Mouse (Mus musculus): Measurements from ENCODE around the gene Paqr7. TPM values are rescaled to one million over a fixed set of nuclear protein-coding genes. Genes with fewer than 3 reads are reported as not detected.
A peak's percentile ranks its signal among the peaks of the same experiment; 100 is the strongest.
"Not testable (repeated sequence)": the region's sequence is repeated elsewhere in the genome, so short reads cannot be mapped to it uniquely, and the experiment has no call there.

Paqr7 gene
- polyA plus RNA-seq, 1 experiment from 2014 or later, result 4.2 TPM

DNA sequence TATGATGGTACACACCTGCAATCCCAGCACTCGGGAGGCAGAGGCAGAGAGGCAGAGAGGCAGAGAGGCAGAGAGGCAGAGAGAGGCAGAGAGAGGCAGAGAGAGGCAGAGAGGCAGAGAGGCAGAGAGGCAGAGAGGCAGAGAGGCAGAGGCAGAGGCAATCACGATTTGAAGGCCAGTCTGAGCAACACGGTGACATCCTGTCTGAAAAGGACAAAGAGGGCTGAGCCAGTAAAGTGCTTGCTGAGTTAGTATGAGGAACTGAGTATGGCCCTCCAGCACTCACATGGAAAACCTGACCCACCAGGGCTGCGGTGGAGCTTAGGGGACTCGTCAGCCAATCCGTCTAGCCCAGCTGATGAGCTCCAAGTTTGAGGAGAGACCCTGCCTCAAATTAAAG is 2.5 kb downstream of the Paqr7 start:
- H3K36me3 ChIP-seq (ENCODE audit: control insufficient read depth, insufficient read depth, low read length); ATAC-seq (replicated peaks; ENCODE audit: insufficient number of reproducible peaks, low FRiP score, low TSS enrichment); H3K27me3 ChIP-seq (ENCODE audit: control insufficient read depth, insufficient read depth, low read length); H3K9me3 ChIP-seq (replicated peaks; ENCODE audit: control insufficient read depth, low read length); H3K9ac ChIP-seq (ENCODE audit: low read depth, low read length); H3K4me2 ChIP-seq; H3K27ac ChIP-seq (ENCODE audit: low read depth, low read length); H3K4me3 ChIP-seq (ENCODE audit: low read depth, low read length): not testable (repeated sequence)
- 77% methylated on average over 6 of the region's 6 CpGs for WGBS (ENCODE audit: insufficient replicate concordance)
- peaks cover 41% of the 10 kb centered on the region for H3K4me1 ChIP-seq (ENCODE audit: control insufficient read depth, insufficient read depth, low read length)

DNA sequence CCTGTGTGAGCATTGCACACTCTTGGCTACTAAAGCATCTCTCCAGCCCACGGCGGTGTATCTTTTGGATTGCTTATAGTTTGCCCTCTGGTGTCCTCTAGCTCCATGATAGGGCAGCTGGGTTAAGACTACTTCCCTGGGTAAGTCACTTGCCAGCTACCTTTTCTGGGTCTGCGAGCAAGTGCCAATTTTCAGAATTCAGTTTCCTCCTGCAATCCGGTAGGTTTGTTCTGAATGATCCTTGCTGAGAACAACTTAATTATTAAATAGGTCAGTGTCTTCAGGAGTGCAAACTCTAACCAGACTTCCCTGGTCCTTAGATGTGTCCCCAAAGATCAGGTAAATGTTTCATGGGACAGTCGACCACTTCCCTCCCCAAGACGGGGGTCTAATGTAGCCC is 4.6 kb downstream of the Paqr7 start:
- ATAC-seq (replicated peaks; ENCODE audit: insufficient number of reproducible peaks, low FRiP score, low TSS enrichment), result no peak
- H3K9me3 ChIP-seq (replicated peaks; ENCODE audit: control insufficient read depth, low read length), result no peaks in the 10 kb centered on the region
- H3K27ac ChIP-seq (ENCODE audit: low read depth, low read length), result no peak overlapping the region
- H3K27me3 ChIP-seq (ENCODE audit: control insufficient read depth, insufficient read depth, low read length), result no peaks in the 10 kb centered on the region
- no peak overlapping the region for H3K9ac ChIP-seq (ENCODE audit: low read depth, low read length)
- H3K36me3 ChIP-seq (ENCODE audit: control insufficient read depth, insufficient read depth, low read length), result no peaks in the 10 kb centered on the region
- WGBS (ENCODE audit: insufficient replicate concordance), result 89% methylated on average over 6 of the region's 6 CpGs
- H3K4me2 ChIP-seq, result no peak overlapping the region
- peaks cover 23% of the 10 kb centered on the region for H3K4me1 ChIP-seq (ENCODE audit: control insufficient read depth, insufficient read depth, low read length)
- H3K4me3 ChIP-seq (ENCODE audit: low read depth, low read length), result no peak overlapping the region

DNA sequence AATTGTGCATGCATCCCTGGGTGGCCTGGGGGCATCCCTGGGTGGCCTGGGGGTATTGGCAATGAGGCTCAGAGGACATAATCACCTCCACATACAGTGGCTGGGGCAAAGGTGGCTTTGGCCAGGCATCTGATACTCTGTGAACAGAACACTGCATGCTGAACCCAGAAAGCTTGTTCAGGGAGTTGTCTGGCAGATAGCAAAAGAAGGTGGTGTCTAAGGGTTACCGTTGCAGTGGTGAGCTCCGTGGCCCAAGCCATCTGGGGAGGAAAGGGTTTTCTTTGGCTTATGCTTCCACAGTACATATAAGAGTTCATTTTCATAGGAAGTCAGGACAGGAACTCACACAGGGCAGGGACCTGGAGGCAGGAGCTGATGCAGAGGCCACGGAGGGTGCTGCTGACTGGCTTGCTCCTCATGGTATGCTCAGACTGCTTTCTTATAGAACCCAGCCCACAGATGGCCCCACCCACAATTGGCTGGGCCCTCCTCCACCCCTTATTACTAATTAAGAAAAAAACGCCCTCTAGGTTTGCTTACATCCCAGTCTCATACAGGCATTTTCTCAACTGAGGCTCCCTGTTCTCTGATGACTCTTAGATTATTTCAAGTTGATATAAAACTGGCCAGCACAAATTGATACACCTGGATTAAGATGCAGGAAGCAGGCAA is 7.3 kb downstream of the Paqr7 start:
- Histone ChIP-seq H3K27me3 (ENCODE audit: control insufficient read depth, insufficient read depth, low read length) (no peaks in the 10 kb centered on the region), H3K9ac (ENCODE audit: low read depth, low read length) (no peak overlapping the region), H3K9me3 (replicated peaks; ENCODE audit: control insufficient read depth, low read length) (no peaks in the 10 kb centered on the region), H3K4me2 (no peak overlapping the region), H3K4me1 (ENCODE audit: control insufficient read depth, insufficient read depth, low read length) (no peaks in the 10 kb centered on the region), H3K4me3 (ENCODE audit: low read depth, low read length) (no peak overlapping the region), H3K36me3 (ENCODE audit: control insufficient read depth, insufficient read depth, low read length) (0 out of 2 replicates have a peak, but pooled peaks cover 2% of the 10 kb centered on the region), H3K27ac (ENCODE audit: low read depth, low read length) (no peak overlapping the region)
- no peak for ATAC-seq (replicated peaks; ENCODE audit: insufficient number of reproducible peaks, low FRiP score, low TSS enrichment)
- WGBS (ENCODE audit: insufficient replicate concordance), result 68% methylated on average over 4 of the region's 4 CpGs

DNA sequence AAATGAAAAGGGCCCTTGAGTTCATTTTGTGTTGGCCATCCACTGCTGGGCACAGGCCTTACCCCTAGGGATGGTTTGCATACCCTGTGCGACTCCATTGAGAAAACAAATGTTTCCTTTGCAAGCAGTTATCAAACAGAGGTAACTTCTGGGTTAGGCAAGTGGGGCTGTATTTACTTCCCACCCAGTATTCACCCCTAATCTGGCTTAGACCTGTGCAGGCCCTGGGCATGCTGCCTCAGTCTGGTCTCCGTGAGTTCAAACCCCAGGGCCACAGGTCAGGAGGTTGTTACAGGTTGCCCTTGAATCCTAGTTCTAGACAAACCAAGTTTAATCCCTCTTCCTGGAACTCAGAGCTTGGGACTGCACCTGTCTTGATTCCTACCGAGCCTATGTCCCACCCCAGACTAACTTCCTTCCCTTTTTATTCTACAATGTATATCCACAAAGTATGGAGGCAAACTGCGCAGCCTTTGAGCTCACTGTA is 8.8 kb downstream of the Paqr7 start:
- Histone ChIP-seq H3K9ac (ENCODE audit: low read depth, low read length) (no peak overlapping the region), H3K9me3 (replicated peaks; ENCODE audit: control insufficient read depth, low read length) (no peaks in the 10 kb centered on the region), H3K27me3 (ENCODE audit: control insufficient read depth, insufficient read depth, low read length) (no peaks in the 10 kb centered on the region), H3K36me3 (ENCODE audit: control insufficient read depth, insufficient read depth, low read length) (0 out of 2 replicates have a peak, but pooled peaks cover 2% of the 10 kb centered on the region), H3K4me3 (ENCODE audit: low read depth, low read length) (no peak overlapping the region), H3K4me1 (ENCODE audit: control insufficient read depth, insufficient read depth, low read length) (no peaks in the 10 kb centered on the region), H3K27ac (ENCODE audit: low read depth, low read length) (no peak overlapping the region), H3K4me2 (no peak overlapping the region)
- ATAC-seq (replicated peaks; ENCODE audit: insufficient number of reproducible peaks, low FRiP score, low TSS enrichment), result no peak
- 82% methylated on average over 4 of the region's 4 CpGs for WGBS (ENCODE audit: insufficient replicate concordance)

DNA sequence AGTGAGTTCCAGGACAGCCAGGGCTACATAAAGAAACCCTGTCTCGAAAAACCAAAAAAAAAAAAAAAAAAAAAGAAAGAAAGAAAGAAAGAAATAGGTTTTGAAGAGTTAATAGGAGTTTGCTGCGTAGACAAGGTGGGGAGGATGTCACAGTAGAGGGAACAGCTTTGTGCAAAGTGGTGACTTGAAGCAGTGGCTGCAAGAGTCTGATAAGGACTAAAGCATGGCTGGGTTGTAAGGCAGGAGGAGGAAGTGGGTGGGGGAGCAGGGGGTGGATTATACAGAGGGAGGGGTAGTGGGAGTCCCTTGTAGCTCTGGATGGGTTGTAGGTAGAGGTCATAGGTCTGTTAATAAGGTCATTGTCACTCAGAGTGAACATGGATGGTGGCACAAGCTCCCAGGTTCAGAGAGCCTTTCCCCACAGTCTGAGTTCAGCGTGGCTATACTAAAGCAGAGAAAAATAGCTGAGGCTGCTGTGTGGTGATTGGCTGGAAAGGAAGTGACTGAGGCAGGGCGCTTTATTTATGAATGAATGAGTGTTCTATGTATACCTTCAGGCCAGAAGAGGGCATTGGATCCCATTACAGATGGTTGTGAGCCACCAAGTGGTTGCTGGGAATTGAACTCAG is 9.6 kb downstream of the Paqr7 start:
- Histone ChIP-seq H3K4me3 (ENCODE audit: low read depth, low read length) (no peak overlapping the region), H3K27ac (ENCODE audit: low read depth, low read length) (no peak overlapping the region), H3K4me2 (no peak overlapping the region), H3K27me3 (ENCODE audit: control insufficient read depth, insufficient read depth, low read length) (no peaks in the 10 kb centered on the region), H3K4me1 (ENCODE audit: control insufficient read depth, insufficient read depth, low read length) (no peaks in the 10 kb centered on the region), H3K9ac (ENCODE audit: low read depth, low read length) (no peak overlapping the region), H3K9me3 (replicated peaks; ENCODE audit: control insufficient read depth, low read length) (no peaks in the 10 kb centered on the region), H3K36me3 (ENCODE audit: control insufficient read depth, insufficient read depth, low read length) (0 out of 2 replicates have a peak, but pooled peaks cover 2% of the 10 kb centered on the region)
- peak; percentile 43 for ATAC-seq (replicated peaks; ENCODE audit: insufficient number of reproducible peaks, low FRiP score, low TSS enrichment)
- WGBS (ENCODE audit: insufficient replicate concordance), result 59% methylated on average over 3 of the region's 4 CpGs

DNA sequence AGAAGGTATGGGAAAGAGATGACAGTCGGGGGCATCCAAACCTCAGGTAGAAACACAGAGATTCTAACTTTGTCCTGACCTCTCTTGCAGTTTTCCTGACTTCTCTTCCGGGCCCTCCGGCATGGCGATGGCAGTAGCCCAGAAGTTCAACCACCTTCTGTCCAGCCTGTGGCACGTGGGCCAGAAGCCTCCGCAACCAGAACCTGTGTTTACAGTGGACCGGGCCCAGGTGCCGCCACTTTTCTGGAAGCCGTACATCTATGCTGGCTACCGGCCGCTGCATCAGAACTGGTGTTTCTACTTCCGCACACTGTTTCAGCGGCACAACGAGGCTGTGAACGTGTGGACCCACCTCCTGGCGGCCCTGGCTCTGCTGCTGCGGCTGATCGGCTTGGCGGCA is 10.2 kb downstream of the Paqr7 start:
- WGBS (ENCODE audit: insufficient replicate concordance), result 83% methylated on average over 19 of the region's 19 CpGs
- H3K27ac ChIP-seq (ENCODE audit: low read depth, low read length), result no peak overlapping the region
- no peaks in the 10 kb centered on the region for H3K27me3 ChIP-seq (ENCODE audit: control insufficient read depth, insufficient read depth, low read length)
- no peak overlapping the region for H3K4me3 ChIP-seq (ENCODE audit: low read depth, low read length)
- ATAC-seq (replicated peaks; ENCODE audit: insufficient number of reproducible peaks, low FRiP score, low TSS enrichment), result no peak
- H3K4me1 ChIP-seq (ENCODE audit: control insufficient read depth, insufficient read depth, low read length), result peaks cover 1% of the 10 kb centered on the region; the same call in 1 of the 2 replicates
- no peak overlapping the region for H3K9ac ChIP-seq (ENCODE audit: low read depth, low read length)
- H3K9me3 ChIP-seq (replicated peaks; ENCODE audit: control insufficient read depth, low read length), result no peaks in the 10 kb centered on the region
- H3K4me2 ChIP-seq, result no peak overlapping the region
- 0 out of 2 replicates have a peak, but pooled peaks cover 2% of the 10 kb centered on the region for H3K36me3 ChIP-seq (ENCODE audit: control insufficient read depth, insufficient read depth, low read length)

DNA sequence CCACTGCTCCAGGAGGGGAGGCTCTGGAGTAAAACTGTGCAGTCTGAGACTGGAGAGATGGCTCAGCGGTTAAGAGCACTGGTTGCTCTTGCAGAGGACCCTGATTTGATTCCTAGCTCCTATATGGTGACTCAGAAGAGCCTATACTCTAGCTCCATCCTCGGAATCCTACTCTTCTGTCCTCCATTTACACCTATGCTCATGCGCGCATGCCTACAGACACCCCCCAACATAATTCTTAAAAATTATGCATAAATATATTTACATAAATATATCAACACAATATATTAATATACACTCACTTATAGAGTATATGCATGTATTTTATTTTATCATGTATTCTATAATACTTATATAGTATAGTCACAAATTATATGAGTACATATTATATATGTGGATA is 13.9 kb downstream of the Paqr7 start:
- H3K9ac ChIP-seq (ENCODE audit: low read depth, low read length), result no peak overlapping the region
- 74% methylated on average over 4 of the region's 4 CpGs for WGBS (ENCODE audit: insufficient replicate concordance)
- 0 out of 2 replicates have a peak, but pooled peaks cover 2% of the 10 kb centered on the region for H3K36me3 ChIP-seq (ENCODE audit: control insufficient read depth, insufficient read depth, low read length)
- H3K4me2 ChIP-seq, result peak overlapping the region; percentile 63; the same call in 1 of the 2 replicates
- no peaks in the 10 kb centered on the region for H3K27me3 ChIP-seq (ENCODE audit: control insufficient read depth, insufficient read depth, low read length)
- ATAC-seq (replicated peaks; ENCODE audit: insufficient number of reproducible peaks, low FRiP score, low TSS enrichment), result no peak; the same call in 1 of the 2 replicates
- no peaks in the 10 kb centered on the region for H3K9me3 ChIP-seq (replicated peaks; ENCODE audit: control insufficient read depth, low read length)
- no peak overlapping the region for H3K27ac ChIP-seq (ENCODE audit: low read depth, low read length)
- peaks cover 18% of the 10 kb centered on the region for H3K4me1 ChIP-seq (ENCODE audit: control insufficient read depth, insufficient read depth, low read length)
- H3K4me3 ChIP-seq (ENCODE audit: low read depth, low read length), result peak overlapping the region; percentile 53; the same call in 1 of the 2 replicates

DNA sequence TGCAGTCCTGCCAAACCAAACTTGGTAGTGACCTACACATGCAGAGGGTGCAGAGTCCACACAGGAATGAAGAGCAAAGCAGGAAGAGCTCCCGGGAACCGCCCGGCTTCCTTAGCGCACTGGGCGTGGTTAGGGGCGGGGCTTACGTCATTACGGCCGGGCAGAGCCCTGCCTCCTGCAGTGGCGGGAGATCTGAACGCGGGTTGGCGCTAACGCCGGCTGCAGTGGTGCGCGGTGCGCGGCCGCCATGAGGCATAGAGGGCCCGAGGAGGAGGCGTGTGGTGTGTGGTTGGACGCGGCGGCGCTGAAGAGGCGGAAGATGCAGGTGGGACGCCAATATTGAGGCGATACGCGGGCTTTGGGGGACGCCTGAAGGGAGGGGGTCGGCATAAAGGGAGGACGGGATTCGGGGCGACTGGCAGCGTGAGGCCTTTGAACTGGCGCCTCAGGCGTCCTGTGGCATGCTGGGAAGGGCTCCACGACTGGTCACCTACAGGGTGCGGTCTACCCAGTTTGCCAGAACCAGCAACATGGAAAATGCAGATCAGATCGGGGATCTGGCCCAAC is 14.4 kb downstream of the Paqr7 start, which contains the start of gene Aunip:
TSS of gene Aunip (plus strand) at position 155 of the 567 bp plus-strand sequence.
- under 1% methylated on average over 42 of the region's 42 CpGs for WGBS (ENCODE audit: insufficient replicate concordance)
- H3K4me3 ChIP-seq (ENCODE audit: low read depth, low read length), result peak within 1 kb of the TSS; percentile 53
- H3K36me3 ChIP-seq (ENCODE audit: control insufficient read depth, insufficient read depth, low read length), result 0 out of 2 replicates have a peak, but pooled peaks cover 2% of the 10 kb centered on the region
- H3K9ac ChIP-seq (ENCODE audit: low read depth, low read length), result peak within 1 kb of the TSS; percentile 59
- ATAC-seq (replicated peaks; ENCODE audit: insufficient number of reproducible peaks, low FRiP score, low TSS enrichment), result peak; percentile 90
- peak within 1 kb of the TSS; percentile 63 for H3K4me2 ChIP-seq
- no peaks in the 10 kb centered on the region for H3K9me3 ChIP-seq (replicated peaks; ENCODE audit: control insufficient read depth, low read length)
- H3K4me1 ChIP-seq (ENCODE audit: control insufficient read depth, insufficient read depth, low read length), result peaks cover 23% of the 10 kb centered on the region
- no peaks in the 10 kb centered on the region for H3K27me3 ChIP-seq (ENCODE audit: control insufficient read depth, insufficient read depth, low read length)
- peak within 1 kb of the TSS; percentile 6; the same call in 1 of the 2 replicates for H3K27ac ChIP-seq (ENCODE audit: low read depth, low read length)

Data from heart, embryonic 11.5 days (tissue).